Mouse (Mus musculus) lung, embryonic 15.5 days (tissue): ENCODE data around the gene Bhlhe40. TPM values are rescaled to one million over a fixed set of nuclear protein-coding genes. Genes with fewer than 3 reads are reported as not detected.

Experiments used
- ATAC-seq: fragments of 200-750 bp; cut with Nextera tagmentation; 2 replicates; pipeline ENCODE4 v1.8.0; 2017; ENCODE audit warnings: moderate number of reproducible peaks, borderline replicate concordance; ENCODE audit not compliant: low FRiP score, low TSS enrichment; ENCODE audit errors: extremely low read depth
- H3K27ac ChIP-seq: fragments of 300-500 bp; sonication (generic); 2 replicates; pipeline ENCODE4 v1.5.1; 2015; ENCODE audit warnings: moderate library complexity, mild to moderate bottlenecking, inconsistent platforms
- H3K27me3 ChIP-seq: fragments of 300-500 bp; sonication (generic); 2 replicates; pipeline ENCODE4 v1.6.1; 2015; ENCODE audit warnings: inconsistent platforms
- H3K36me3 ChIP-seq: fragments of 300-500 bp; sonication (generic); 2 replicates; pipeline ENCODE4 v1.6.1; 2015; ENCODE audit warnings: inconsistent platforms
- H3K4me1 ChIP-seq: fragments of 300-500 bp; sonication (generic); 2 replicates; pipeline ENCODE4 v1.6.1; 2015; ENCODE audit warnings: inconsistent platforms
- H3K4me2 ChIP-seq: fragments of 300-500 bp; sonication (generic); 2 replicates; pipeline ENCODE4 v1.6.1; 2015; ENCODE audit warnings: inconsistent platforms, mild to moderate bottlenecking, moderate library complexity
- H3K4me3 ChIP-seq: fragments of 300-500 bp; sonication (generic); 2 replicates; pipeline ENCODE4 v1.5.1; 2015; ENCODE audit warnings: mild to moderate bottlenecking, inconsistent platforms
- H3K9ac ChIP-seq: fragments of 300-500 bp; sonication (generic); 2 replicates; pipeline ENCODE4 v1.6.1; 2015; ENCODE audit warnings: inconsistent platforms
- H3K9me3 ChIP-seq: fragments of 300-500 bp; sonication (generic); 2 replicates; pipeline ENCODE4 v1.6.1; 2016; ENCODE audit warnings: inconsistent platforms
- WGBS: fragments of 180-500 bp; shearing (Covaris S2); methylation state at CpG from one replicate; pipeline ENCODE4 v1.1.7; 2015; 5-methylcytosine and 5-hydroxymethylcytosine counted together
- polyA plus RNA-seq: library from polyadenylated mRNA; unstranded; fragments of >200 nt; fragmentation: Nextera tagmentation; extraction: Ambion mirVana; gene quantifications from 2 replicates; pipeline ENCODE4 v1.2.1, GENCODE M21; 2015

Gene Bhlhe40
- polyA plus RNA-seq, 1 experiment from 2014 or later: 15.2 TPM

GRCm38 (mm10) chr6:108697345-108697744 is 36.9 kb downstream of the Bhlhe40 start:
- WGBS: 89% methylated on average over 10 of the region's 10 CpGs
- no peak overlapping the region for H3K9ac ChIP-seq
- no peak overlapping the region for H3K27ac ChIP-seq
- H3K4me1 ChIP-seq: 0 out of 2 replicates have a peak, but pooled peaks cover 2% of the 10 kb centered on the region
- H3K9me3 ChIP-seq: no peaks in the 10 kb centered on the region
- ATAC-seq: no peak
- H3K4me2 ChIP-seq: no peak overlapping the region
- H3K36me3 ChIP-seq: no peaks in the 10 kb centered on the region
- H3K27me3 ChIP-seq: no peaks in the 10 kb centered on the region
- no peak overlapping the region for H3K4me3 ChIP-seq

- WGBS: 78% methylated on average over 4 of the region's 4 CpGs
- no peak overlapping the region for H3K4me3 ChIP-seq
- H3K4me2 ChIP-seq: no peak overlapping the region
- H3K9me3 ChIP-seq: no peaks in the 10 kb centered on the region
- no peaks in the 10 kb centered on the region for H3K36me3 ChIP-seq
- H3K27ac ChIP-seq: no peak overlapping the region
- H3K9ac ChIP-seq: no peak overlapping the region
- ATAC-seq: no peak
- H3K27me3 ChIP-seq: no peaks in the 10 kb centered on the region
- H3K4me1 ChIP-seq: 0 out of 2 replicates have a peak, but pooled peaks cover 2% of the 10 kb centered on the region
These were observed 38.0 kb downstream of the Bhlhe40 start for GRCm38 (mm10) chr6:108698343-108698870.

- Histone ChIP-seq H3K4me2 (no peak overlapping the region), H3K36me3 (no peaks in the 10 kb centered on the region), H3K27ac (no peak overlapping the region), H3K4me3 (no peak overlapping the region), H3K9me3 (no peaks in the 10 kb centered on the region), H3K9ac (no peak overlapping the region), H3K4me1 (0 out of 2 replicates have a peak, but pooled peaks cover 2% of the 10 kb centered on the region), H3K27me3 (no peaks in the 10 kb centered on the region)
- WGBS: 65% methylated on average over 3 of the region's 3 CpGs
- ATAC-seq: no peak
These were observed 39.2 kb downstream of the Bhlhe40 start for GRCm38 (mm10) chr6:108699679-108700078.

- no peak overlapping the region for H3K4me3 ChIP-seq
- 17% methylated on average over 17 of the region's 17 CpGs for WGBS
These were observed 40.4 kb downstream of the Bhlhe40 start for GRCm38 (mm10) chr6:108700638-108701343.

GRCm38 (mm10) chr6:108702648-108703047 is 42.2 kb downstream of the Bhlhe40 start:
- Histone ChIP-seq H3K27ac (no peak overlapping the region), H3K9me3 (no peaks in the 10 kb centered on the region), H3K4me3 (no peak overlapping the region), H3K4me2 (no peak overlapping the region), H3K27me3 (0 out of 2 replicates have a peak, but pooled peaks cover 3% of the 10 kb centered on the region), H3K9ac (no peak overlapping the region), H3K36me3 (no peaks in the 10 kb centered on the region), H3K4me1 (0 out of 2 replicates have a peak, but pooled peaks cover 2% of the 10 kb centered on the region)
- ATAC-seq: no peak
- 44% methylated on average over 3 of the region's 3 CpGs for WGBS

More at GRCm38 (mm10) chr6:108700638-108701343, 40.4 kb downstream of the Bhlhe40 start:
- Histone ChIP-seq H3K4me2 (peak overlapping the region; percentile 44), H3K36me3 (no peaks in the 10 kb centered on the region), H3K27ac (no peak overlapping the region), H3K9me3 (no peaks in the 10 kb centered on the region), H3K4me1 (0 out of 2 replicates have a peak, but pooled peaks cover 2% of the 10 kb centered on the region), H3K27me3 (no peaks in the 10 kb centered on the region), H3K9ac (no peak overlapping the region)
- peak; percentile 23; the same call in 1 of the 2 replicates for ATAC-seq

GRCm38 (mm10) chr6:108703085-108703484 is 42.7 kb downstream of the Bhlhe40 start:
- no peaks in the 10 kb centered on the region for H3K9me3 ChIP-seq
- no peak overlapping the region for H3K9ac ChIP-seq
- no peak overlapping the region for H3K27ac ChIP-seq
- WGBS: 57% methylated on average over 1 of the region's 1 CpGs
- 0 out of 2 replicates have a peak, but pooled peaks cover 3% of the 10 kb centered on the region for H3K27me3 ChIP-seq
- H3K36me3 ChIP-seq: no peaks in the 10 kb centered on the region
- 0 out of 2 replicates have a peak, but pooled peaks cover 2% of the 10 kb centered on the region for H3K4me1 ChIP-seq
- H3K4me3 ChIP-seq: no peak overlapping the region
- no peak overlapping the region for H3K4me2 ChIP-seq
- ATAC-seq: no peak

GRCm38 (mm10) chr6:108704316-108705080 is 44.1 kb downstream of the Bhlhe40 start:
- H3K27me3 ChIP-seq: 0 out of 2 replicates have a peak, but pooled peaks cover 3% of the 10 kb centered on the region
- H3K9ac ChIP-seq: no peak overlapping the region
- H3K4me3 ChIP-seq: no peak overlapping the region
- H3K4me2 ChIP-seq: no peak overlapping the region
- ATAC-seq: no peak
- H3K9me3 ChIP-seq: no peaks in the 10 kb centered on the region
- 51% methylated on average over 9 of the region's 9 CpGs for WGBS
- H3K36me3 ChIP-seq: no peaks in the 10 kb centered on the region
- H3K4me1 ChIP-seq: peaks cover 8% of the 10 kb centered on the region; the same call in 1 of the 2 replicates
- no peak overlapping the region for H3K27ac ChIP-seq

GRCm38 (mm10) chr6:108705957-108706356 is 45.5 kb downstream of the Bhlhe40 start:
- 0 out of 2 replicates have a peak, but pooled peaks cover 3% of the 10 kb centered on the region for H3K27me3 ChIP-seq
- no peak overlapping the region for H3K4me2 ChIP-seq
- no peak overlapping the region for H3K4me3 ChIP-seq
- WGBS: 37% methylated on average over 6 of the region's 6 CpGs
- no peak overlapping the region for H3K9ac ChIP-seq
- H3K27ac ChIP-seq: no peak overlapping the region
- H3K9me3 ChIP-seq: no peaks in the 10 kb centered on the region
- no peak for ATAC-seq
- peaks cover 13% of the 10 kb centered on the region; the same call in 1 of the 2 replicates for H3K4me1 ChIP-seq
- H3K36me3 ChIP-seq: no peaks in the 10 kb centered on the region

GRCm38 (mm10) chr6:108706994-108707645 is 46.7 kb downstream of the Bhlhe40 start:
- Histone ChIP-seq H3K27ac (no peak overlapping the region), H3K4me2 (no peak overlapping the region), H3K36me3 (no peaks in the 10 kb centered on the region), H3K4me3 (no peak overlapping the region), H3K9me3 (no peaks in the 10 kb centered on the region), H3K27me3 (0 out of 2 replicates have a peak, but pooled peaks cover 3% of the 10 kb centered on the region), H3K9ac (no peak overlapping the region), H3K4me1 (peaks cover 13% of the 10 kb centered on the region; the same call in 1 of the 2 replicates)
- WGBS: 79% methylated on average over 8 of the region's 8 CpGs
- no peak for ATAC-seq

GRCm38 (mm10) chr6:108709131-108709470 is 48.7 kb downstream of the Bhlhe40 start:
- Histone ChIP-seq H3K4me1 (peaks cover 13% of the 10 kb centered on the region; the same call in 1 of the 2 replicates), H3K9me3 (no peaks in the 10 kb centered on the region), H3K27ac (no peak overlapping the region), H3K27me3 (0 out of 2 replicates have a peak, but pooled peaks cover 3% of the 10 kb centered on the region), H3K36me3 (no peaks in the 10 kb centered on the region), H3K4me3 (peak overlapping the region; percentile 34), H3K9ac (no peak overlapping the region), H3K4me2 (peak overlapping the region; percentile 79)
- no peak for ATAC-seq
- WGBS: 6% methylated on average over 9 of the region's 9 CpGs
